Comparison of ENCODE assay signal across 8 mouse cellular contexts in the genomic region with DNA sequence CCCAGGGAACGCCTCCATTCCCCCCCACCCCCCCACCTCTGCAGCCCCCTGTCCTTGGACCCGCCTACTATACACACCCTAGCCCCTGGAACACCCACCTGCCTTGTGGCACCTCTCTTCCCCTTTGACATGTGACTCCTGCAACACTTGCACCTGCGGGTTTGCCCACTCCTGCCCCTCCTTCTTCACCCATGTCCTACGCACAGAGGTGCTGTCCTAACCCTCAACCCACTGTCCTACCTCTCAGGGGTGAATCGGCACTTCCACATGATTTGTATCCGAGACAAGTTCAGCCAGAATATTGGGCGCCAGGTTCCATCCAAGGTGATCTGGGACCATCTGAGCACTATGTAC. TPM values are rescaled to one million over a fixed set of nuclear protein-coding genes. Genes with fewer than 3 reads are reported as not detected.
DNase-seq lines count a peak whose midpoint lies in the region; ATAC-seq and TF ChIP-seq lines count a peak whose summit lies in the region.

No protein-coding gene starts in this region.

- peak; percentile 31 for DNase-seq in kidney, adult 11 months
- no peak for DNase-seq in kidney, postnatal 10 days
- DNase-seq in induced T-regulatory cell, adult 2 months (ENCODE audit: low read depth) = peak; percentile 51
- DNase-seq in urinary bladder, adult 18-20 months (ENCODE audit: low spot score in 2 of 2) = no peak
- no peak for DNase-seq in yolk sac, embryonic 10.5 days (ENCODE audit: low spot score)
- DNase-seq in right cerebral cortex, postnatal 36 days (ENCODE audit: low spot score in 2 of 2) = no peak

- peak overlapping the region; percentile 65 for H3K4me3 ChIP-seq in cortical plate, adult 2 months (ENCODE audit: insufficient read depth, low read length)

- TF ChIP-seq POLR2A in cortical plate, adult 2 months (IDR thresholded peaks at IDR 0.05; ENCODE audit: extremely low read depth, insufficient read depth, low read length) = no peak

- peaks cover 6% of the 10 kb centered on the region for H3K4me1 ChIP-seq in cortical plate, adult 2 months (ENCODE audit: control insufficient read depth, insufficient read depth, low read length)

- H3K27ac ChIP-seq in cortical plate, adult 2 months (ENCODE audit: insufficient read depth, low read length) = no peak overlapping the region

- no peak for TF ChIP-seq CTCF in cortical plate, adult 2 months (IDR thresholded peaks at IDR 0.05; ENCODE audit: extremely low read depth, insufficient read depth, low read length)

- peak; percentile 9; the same call in 1 of the 2 replicates for ATAC-seq in megakaryocyte progenitor cell, adult 5-6 weeks (replicated peaks; ENCODE audit: poor library complexity)

RNA-seq across cellular contexts. Expression of a gene that starts 2.0 kb away (rescaled TPM):
- 26.3 and 29.6 TPM in 2 replicates for polyA plus RNA-seq in cortical plate, adult 2 months (2012; rRNA removed)
- 34.2 and 36.6 TPM in 2 replicates for total RNA-seq in megakaryocyte progenitor cell, adult 5-6 weeks (2015)
- total RNA-seq in megakaryocyte progenitor cell, adult 5-6 weeks (2017) = 27.8 and 32.7 TPM in 2 replicates

RNA-seq across cellular contexts. Expression of a gene that starts 5.9 kb away (rescaled TPM):
- polyA plus RNA-seq in cortical plate, adult 2 months (2012; rRNA removed) = 38.5 and 39.1 TPM in 2 replicates
- total RNA-seq in megakaryocyte progenitor cell, adult 5-6 weeks (2015) = 22.9 and 24.4 TPM in 2 replicates
- total RNA-seq in megakaryocyte progenitor cell, adult 5-6 weeks (2017) = 34.9 and 47.6 TPM in 2 replicates

RNA-seq across cellular contexts. Expression of a gene that starts 14.5 kb away (rescaled TPM):
- polyA plus RNA-seq in cortical plate, adult 2 months (2012; rRNA removed) = 15.5 and 17.2 TPM in 2 replicates
- 0.30 TPM in 1 of 2 replicates, not detected in the other for total RNA-seq in megakaryocyte progenitor cell, adult 5-6 weeks (2015)
- 0.47 TPM in 1 of 2 replicates, not detected in the other for total RNA-seq in megakaryocyte progenitor cell, adult 5-6 weeks (2017)

RNA-seq across cellular contexts. Expression of a gene that starts 59.4 kb away (rescaled TPM):
- 0.91 and 1.1 TPM in 2 replicates for polyA plus RNA-seq in cortical plate, adult 2 months (2012; rRNA removed)
- not detected in 2 replicates for total RNA-seq in megakaryocyte progenitor cell, adult 5-6 weeks (2015)
- not detected in 2 replicates for total RNA-seq in megakaryocyte progenitor cell, adult 5-6 weeks (2017)

Comparison
In these comparisons a context has a peak if more than half of its experiments do, and no peak if none do; other contexts are left out.
1. DNase-seq: peak in kidney, adult 11 months (single experiment) and induced T-regulatory cell, adult 2 months (single experiment); none in kidney, postnatal 10 days (single experiment), urinary bladder, adult 18-20 months (0 of 2), yolk sac, embryonic 10.5 days (single experiment) and right cerebral cortex, postnatal 36 days (0 of 2).